10 mouse cellular contexts compared by ENCODE assay signal in genomic region chr10:7114796-7115195, GRCm38 (mm10).
"Had no signal": no experiment of that assay in that cellular context is flagged by ENCODE, and none has a peak within 500 bp of the region (broad histone marks: within the 10 kb centered on the region; RNA-seq: fewer than 3 reads in every experiment).

No protein-coding gene starts in this region.

- DNase-seq: kidney, postnatal 14 days; kidney, postnatal 4 days; left cerebral cortex, postnatal 4 days; liver, postnatal 0 days; lung, embryonic 14.5 days; right cerebral cortex, adult 18-20 months; right cerebral cortex, postnatal 14 days; right cerebral cortex, postnatal 4 days; spleen, adult 18-20 months; thymus, postnatal 25 days had no signal
